Mouse (Mus musculus) cortical plate, adult 2 months (tissue): ENCODE measurements around the gene Fosl1. TPM values are rescaled to one million over a fixed set of nuclear protein-coding genes. Genes with fewer than 3 reads are reported as not detected.
"Not testable (repeated sequence)": the region's sequence is repeated elsewhere in the genome, so short reads cannot be mapped to it uniquely, and the experiment has no call there.

ENCODE experiments used
- H3K27ac ChIP-seq: fragments of 200-500 bp; 2 replicates; pipeline ENCODE4 v1.5.1; 2012; ENCODE audit warnings: low read length, control low read depth, inconsistent platforms; ENCODE audit not compliant: insufficient read depth
- H3K4me1 ChIP-seq: fragments of 200-500 bp; 2 replicates; pipeline ENCODE4 v1.6.1; 2011; ENCODE audit warnings: low read length; ENCODE audit not compliant: control insufficient read depth, insufficient read depth
- H3K4me3 ChIP-seq: fragments of 200-500 bp; 2 replicates; pipeline ENCODE4 v1.5.1; 2011; ENCODE audit warnings: mild to moderate bottlenecking, low read length, control low read depth; ENCODE audit not compliant: insufficient read depth
- CTCF ChIP-seq: fragments of 200-500 bp; IDR thresholded peaks from 2 replicates; pipeline ENCODE4 v1.5.1; 2011; ENCODE audit warnings: mild to moderate bottlenecking, control low read depth, low read length; ENCODE audit not compliant: insufficient read depth; ENCODE audit errors: extremely low read depth
- POLR2A ChIP-seq: fragments of 200-500 bp; IDR thresholded peaks from 2 replicates; pipeline ENCODE4 v1.6.1; 2011; ENCODE audit warnings: mild to moderate bottlenecking, low read length, control low read depth; ENCODE audit not compliant: insufficient read depth; ENCODE audit errors: extremely low read depth
- polyA plus RNA-seq: library from polyadenylated mRNA; depleted of rRNA; stranded (reverse); fragments of >200 nt; gene quantifications from 2 replicates; pipeline ENCODE4 v1.2.3, GENCODE M21; 2012

Fosl1 gene
- polyA plus RNA-seq, 1 experiment = 0.21 TPM

DNA sequence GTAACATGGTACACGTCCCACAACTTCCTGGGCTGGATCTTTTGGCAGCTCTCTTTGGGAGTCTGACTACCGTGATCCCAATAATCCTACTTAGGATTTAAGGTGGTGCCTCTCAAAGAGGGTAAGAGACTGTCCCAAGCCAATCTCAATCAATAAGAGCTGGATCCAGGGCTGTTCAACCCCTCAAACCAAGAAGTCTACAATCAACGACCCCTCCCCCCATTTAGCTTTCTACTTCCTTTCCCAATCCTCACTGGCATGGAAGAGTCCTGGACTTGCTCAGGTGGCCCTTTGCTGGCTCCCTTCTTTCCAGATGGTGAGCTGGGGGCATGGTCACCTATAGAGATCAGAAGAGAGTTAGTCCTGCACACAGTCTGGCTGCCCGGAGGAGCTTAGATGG is 39.4 kb downstream of the Fosl1 start:
- Histone ChIP-seq H3K27ac (no peak overlapping the region), H3K4me3 (no peak overlapping the region), H3K4me1 (peaks cover 2% of the 10 kb centered on the region; the same call in 1 of the 2 replicates)
- no peak for TF ChIP-seq POLR2A
- no peak for TF ChIP-seq CTCF

DNA sequence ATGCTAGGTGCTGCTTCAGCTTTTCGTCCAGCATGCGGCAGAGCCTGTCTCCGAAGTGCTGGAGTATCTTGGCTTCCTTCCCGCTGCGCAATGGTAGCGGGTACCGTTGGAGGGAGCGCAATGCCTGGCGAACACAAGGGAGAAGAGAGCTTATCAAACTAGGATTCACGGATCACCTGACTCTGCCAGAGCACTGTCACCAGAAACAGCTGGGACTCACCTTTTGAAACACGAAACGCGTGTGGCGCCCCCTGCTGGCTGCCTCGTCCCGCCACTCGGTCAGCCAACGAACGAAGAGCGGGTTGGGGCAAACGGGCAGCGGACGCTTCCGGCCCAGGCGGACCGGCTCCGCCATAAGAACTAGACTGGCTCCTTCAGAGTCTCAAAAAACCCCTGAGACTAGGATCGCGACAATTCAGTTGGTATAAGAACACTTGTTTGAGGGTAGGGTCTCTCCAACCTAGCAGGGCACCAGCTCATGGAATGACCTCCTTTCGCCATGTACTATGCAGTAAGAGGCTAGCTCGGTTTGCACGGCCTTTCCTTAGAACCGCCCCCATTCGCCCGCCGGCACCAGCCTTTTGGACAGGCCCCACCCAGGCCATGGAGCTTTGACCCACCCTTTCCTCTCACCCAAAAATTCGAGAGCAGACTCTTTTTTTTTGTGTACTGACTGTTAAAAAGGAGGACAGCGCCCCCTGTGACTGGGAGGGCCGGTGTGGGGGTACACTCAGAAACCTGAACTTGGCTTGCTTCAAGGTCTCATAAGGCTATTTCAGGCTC is 40.6 kb downstream of the Fosl1 start, which contains the start of gene Mus81:
Gene Mus81, minus strand, starts transcription at position 635 of the 783 bp plus-strand sequence.
- H3K27ac ChIP-seq = peak within 1 kb of the TSS; percentile 97
- TF ChIP-seq CTCF (peak; percentile 63), POLR2A (peak; percentile 66)
- H3K4me3 ChIP-seq = peak within 1 kb of the TSS; percentile 58
- peaks cover 4% of the 10 kb centered on the region; the same call in 1 of the 2 replicates for H3K4me1 ChIP-seq

DNA sequence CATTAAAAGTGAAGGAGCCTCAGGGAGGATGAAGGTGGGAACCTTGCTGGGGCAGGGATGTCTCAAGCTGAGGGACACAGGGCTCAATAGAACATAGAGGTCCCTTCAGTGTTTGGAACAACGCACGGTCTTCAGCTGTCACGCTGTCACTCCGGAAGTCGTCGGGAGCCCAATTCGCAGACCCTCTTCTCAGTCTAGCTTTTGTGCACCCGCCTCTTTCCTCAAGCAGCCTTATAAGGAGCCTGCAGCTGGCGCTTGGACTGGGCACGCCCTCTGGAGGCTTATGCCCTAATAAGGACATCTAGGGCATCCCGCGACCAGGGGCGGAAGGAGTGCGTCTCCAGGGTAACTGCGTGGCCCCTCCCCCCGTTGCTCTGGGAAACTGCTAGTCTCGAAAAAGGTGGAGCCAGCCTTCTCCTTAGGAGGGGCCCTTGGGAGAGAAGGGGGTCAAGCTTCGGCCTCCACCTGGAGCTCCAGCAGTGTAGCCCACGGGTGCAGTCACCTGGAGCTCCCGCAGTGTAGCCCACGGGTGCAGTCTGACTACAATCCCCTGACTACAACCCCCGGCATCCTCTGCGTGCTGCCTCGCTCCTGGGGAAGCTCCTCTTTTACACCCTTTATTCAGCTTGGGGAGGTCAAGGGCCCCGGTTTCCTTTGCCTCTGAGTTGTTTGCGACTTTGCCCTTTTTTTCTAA is 41.7 kb downstream of the Fosl1 start:
- Histone ChIP-seq H3K4me1 (peaks cover 4% of the 10 kb centered on the region; the same call in 1 of the 2 replicates), H3K27ac (peak overlapping the region; percentile 97), H3K4me3 (peak overlapping the region; percentile 26)
- no peak for TF ChIP-seq CTCF
- peak; percentile 90 for TF ChIP-seq POLR2A

DNA sequence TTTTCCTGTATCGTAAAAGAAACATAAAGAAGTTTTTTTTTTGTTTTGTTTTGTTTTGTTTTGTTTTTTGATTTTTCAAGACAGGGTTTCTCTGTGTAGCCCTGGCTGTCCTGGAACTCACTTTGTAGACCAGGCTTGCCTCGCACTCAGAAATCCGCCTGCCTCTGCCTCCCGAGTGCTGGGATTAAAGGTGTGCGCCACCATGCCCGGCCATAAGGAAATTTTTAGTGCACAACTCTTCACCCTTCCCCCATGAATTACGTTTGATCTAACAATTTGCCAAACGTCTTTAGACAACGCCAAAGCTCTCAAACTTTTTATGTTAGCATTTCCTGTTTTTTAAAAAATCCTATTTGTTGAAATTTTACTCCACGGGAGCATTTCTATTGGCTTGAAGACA is 42.4 kb downstream of the Fosl1 start:
- H3K4me3 ChIP-seq = peak overlapping the region; percentile 71; the same call in 1 of the 2 replicates

DNA sequence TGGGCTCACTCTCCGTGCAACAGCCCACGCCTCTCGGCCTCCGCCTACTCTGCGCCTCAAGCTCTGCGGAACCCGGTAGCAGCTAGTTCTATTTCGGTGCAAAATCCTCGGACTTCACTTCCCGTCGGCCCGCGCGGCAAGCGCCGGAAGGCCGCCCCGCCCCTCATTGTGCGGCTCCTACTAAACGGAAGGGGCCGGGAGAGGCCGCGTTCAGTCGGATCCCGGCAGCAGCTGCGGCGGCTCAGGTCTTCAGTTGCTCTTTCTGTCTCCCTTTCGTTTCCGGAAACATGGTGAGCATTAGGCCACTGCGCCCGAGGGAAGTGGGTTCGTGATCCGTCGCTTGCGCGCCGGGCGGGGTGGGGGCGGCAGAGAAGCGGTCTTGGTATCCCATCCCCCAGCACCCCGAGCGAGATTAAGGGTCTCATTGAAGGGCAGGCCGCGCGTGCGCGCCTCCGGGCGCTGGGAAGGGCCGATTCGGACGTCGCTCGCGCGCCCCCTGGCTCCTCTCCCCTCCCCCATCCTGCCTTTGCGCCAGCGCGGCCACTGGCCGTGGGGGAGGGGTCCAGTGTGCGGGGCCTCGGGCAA is 43.1 kb downstream of the Fosl1 start, which contains the start of gene Cfl1:
Gene Cfl1, plus strand, starts transcription at position 143 of the 585 bp plus-strand sequence.
- TF ChIP-seq CTCF (no peak), POLR2A (peak; percentile 92)
- Histone ChIP-seq H3K27ac (peak within 1 kb of the TSS; percentile 98), H3K4me3 (peak within 1 kb of the TSS; percentile 71), H3K4me1 (peaks cover 4% of the 10 kb centered on the region; the same call in 1 of the 2 replicates)

More for the DNA sequence above, 42.4 kb downstream of the Fosl1 start:
- H3K27ac ChIP-seq = peak overlapping the region; percentile 97
- not testable (repeated sequence) for H3K4me1 ChIP-seq

DNA sequence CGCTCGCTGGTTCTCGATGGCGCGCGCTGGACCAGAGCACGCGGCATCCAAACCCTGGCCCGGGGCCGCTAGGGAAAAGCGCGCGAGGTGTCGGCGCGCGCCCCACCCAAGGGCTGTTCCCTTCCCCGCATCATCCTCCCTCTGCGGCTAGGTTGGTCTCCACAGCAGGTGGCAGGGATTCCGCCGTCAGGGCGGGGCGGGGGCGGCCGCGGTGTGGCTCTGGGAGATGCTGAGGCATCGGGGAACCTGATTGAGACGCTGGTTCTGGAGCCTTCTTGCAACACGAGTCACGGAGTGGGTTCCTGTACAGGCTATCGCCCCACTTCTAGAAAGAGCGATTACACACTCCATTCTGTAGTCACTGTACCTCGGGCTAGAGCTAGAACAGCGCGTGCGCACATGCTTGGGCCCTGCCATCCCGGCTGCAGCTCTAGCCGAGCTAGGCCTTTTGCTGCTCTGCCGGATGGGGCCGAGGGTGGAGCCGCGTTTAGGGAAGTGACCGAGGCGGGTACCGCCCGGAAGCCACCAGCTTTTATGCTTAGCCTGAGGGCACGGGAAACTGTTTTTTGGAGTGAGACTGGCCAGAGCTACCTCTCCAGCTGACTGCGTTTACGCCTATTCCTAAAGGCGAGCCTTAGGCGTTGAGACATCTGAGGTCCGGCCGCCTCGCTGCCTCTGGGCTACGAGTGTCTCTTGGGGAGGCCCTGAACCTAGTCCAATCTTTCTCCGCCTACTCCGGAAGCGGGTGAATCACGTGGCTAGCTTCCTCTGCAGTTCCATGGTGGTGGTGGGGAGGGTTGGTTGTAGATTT is 43.8 kb downstream of the Fosl1 start:
- Histone ChIP-seq H3K27ac (peak overlapping the region; percentile 98), H3K4me3 (peak overlapping the region; percentile 71), H3K4me1 (peaks cover 4% of the 10 kb centered on the region; the same call in 1 of the 2 replicates)
- TF ChIP-seq CTCF (no peak), POLR2A (peak; percentile 81; the same call in 1 of the 2 replicates)

DNA sequence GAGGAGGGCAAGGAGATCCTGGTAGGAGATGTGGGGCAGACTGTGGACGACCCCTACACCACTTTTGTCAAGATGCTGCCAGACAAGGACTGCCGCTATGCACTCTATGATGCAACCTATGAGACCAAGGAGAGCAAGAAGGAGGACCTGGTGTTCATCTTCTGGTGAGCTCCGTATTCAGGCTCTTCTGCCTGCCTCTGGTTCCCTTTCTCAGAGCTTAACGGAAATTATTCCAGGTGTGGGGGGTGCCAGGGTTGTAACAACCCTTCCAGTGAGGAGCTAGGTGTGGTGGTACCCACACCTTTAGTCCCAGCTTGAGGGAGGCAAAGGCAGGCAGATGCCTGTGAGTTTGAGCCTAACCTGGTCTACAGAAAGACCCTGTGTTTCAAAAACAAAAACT is 45.3 kb downstream of the Fosl1 start:
- Histone ChIP-seq H3K4me3 (no peak overlapping the region), H3K27ac (no peak overlapping the region), H3K4me1 (peaks cover 2% of the 10 kb centered on the region; the same call in 1 of the 2 replicates)
- no peak for TF ChIP-seq CTCF

DNA sequence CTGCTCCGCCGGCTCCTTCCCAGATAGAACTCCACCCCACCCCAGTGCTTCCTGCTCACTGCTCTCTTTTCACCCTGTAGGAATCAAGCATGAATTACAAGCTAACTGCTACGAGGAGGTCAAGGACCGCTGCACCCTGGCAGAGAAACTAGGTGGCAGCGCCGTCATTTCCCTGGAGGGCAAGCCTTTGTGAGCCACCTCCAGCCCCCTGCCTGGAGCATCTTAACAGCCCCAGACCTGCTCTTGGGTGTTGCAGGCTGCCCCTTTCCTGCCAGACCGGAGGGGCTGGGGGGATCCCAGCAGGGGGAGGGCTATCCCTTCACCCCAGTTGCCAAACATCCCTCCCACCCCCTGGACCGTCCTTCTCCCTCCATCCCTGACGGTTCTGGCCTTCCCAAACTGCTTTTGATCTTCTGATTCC is 46.0 kb downstream of the Fosl1 start:
- H3K4me3 ChIP-seq, H3K4me1 ChIP-seq, H3K27ac ChIP-seq: not testable (repeated sequence)

DNA sequence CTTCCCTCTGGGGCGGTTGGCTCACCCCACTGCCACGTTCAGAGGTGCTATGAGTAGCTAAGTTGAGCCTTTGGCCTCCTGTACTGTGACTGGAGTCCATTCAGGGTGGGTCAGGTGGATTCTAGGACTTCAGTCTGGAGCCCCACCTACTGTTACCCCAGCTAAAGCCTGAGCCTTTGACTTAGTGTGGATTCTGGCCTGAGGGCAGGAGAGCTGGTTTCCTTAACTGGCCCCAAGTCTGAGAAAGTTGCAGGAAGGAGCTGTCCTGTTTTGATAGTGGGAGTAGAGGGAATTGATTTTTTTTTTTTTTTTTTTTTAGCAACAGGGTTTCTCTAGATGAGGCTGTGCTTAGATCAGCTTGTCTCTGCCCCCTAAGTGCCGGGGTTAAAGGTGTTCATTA is 47.0 kb downstream of the Fosl1 start:
- Histone ChIP-seq H3K4me3 (no peak overlapping the region), H3K27ac (no peak overlapping the region), H3K4me1 (0 out of 2 replicates have a peak, but pooled peaks cover 2% of the 10 kb centered on the region)
- TF ChIP-seq CTCF (no peak), POLR2A (no peak)
